Mouse (Mus musculus): ENCODE data around the gene a. TPM values are rescaled to one million over a fixed set of nuclear protein-coding genes. Genes with fewer than 3 reads are reported as not detected.

a gene
- polyA plus RNA-seq, 1 experiment from 2014 or later = not detected

GRCm38 (mm10) chr2:154767051-154767450, 24.2 kb upstream of the a start:
- ATAC-seq (ENCODE audit: insufficient number of reproducible peaks, insufficient read depth, low FRiP score, low read depth) = no peak
- H3K4me1 ChIP-seq (ENCODE audit: control insufficient read depth in 2 of 2, insufficient read depth in 2 of 2, low read length in 2 of 2) = peaks cover 3 to 14% of the 10 kb centered on the region in 2 experiments; a peak in 3 of 4 replicates
- no peak overlapping the region for H3K9ac ChIP-seq (ENCODE audit: low read length)
- no peak overlapping the region for H3K4me3 ChIP-seq (ENCODE audit: control insufficient read depth in 1 of 2, insufficient read depth in 1 of 2, low read depth in 1 of 2, low read length in 2 of 2)
- H3K27me3 ChIP-seq (ENCODE audit: control insufficient read depth, insufficient read depth, low read length) = no peaks in the 10 kb centered on the region
- WGBS = 85% methylated on average over 6 of the region's 6 CpGs
- no peak overlapping the region for H3K4me2 ChIP-seq (ENCODE audit: low read length)
- no peaks in the 10 kb centered on the region for H3K36me3 ChIP-seq (ENCODE audit: control insufficient read depth, insufficient read depth, low read length)
- no peaks in the 10 kb centered on the region for H3K9me3 ChIP-seq (ENCODE audit: control insufficient read depth, low read length)
- H3K27ac ChIP-seq (replicated peaks in 1 of 2; ENCODE audit: control insufficient read depth in 1 of 2, insufficient read depth in 1 of 2, low read depth in 2 of 2, low read length in 2 of 2) = no peak overlapping the region

GRCm38 (mm10) chr2:154769930-154770329, 21.3 kb upstream of the a start, which contains the start of gene Gm14214:
Gm14214 (minus strand) TSS chr2:154770030.
- no peaks in the 10 kb centered on the region; a peak in 1 of 4 replicates for H3K4me1 ChIP-seq (ENCODE audit: control insufficient read depth in 2 of 2, insufficient read depth in 2 of 2, low read length in 2 of 2)
- no peak for ATAC-seq (ENCODE audit: insufficient number of reproducible peaks, insufficient read depth, low FRiP score, low read depth)
- H3K4me2 ChIP-seq (ENCODE audit: low read length) = no peak within 1 kb of the TSS
- H3K4me3 ChIP-seq (ENCODE audit: control insufficient read depth in 1 of 2, insufficient read depth in 1 of 2, low read depth in 1 of 2, low read length in 2 of 2) = no peak within 1 kb of the TSS
- H3K27ac ChIP-seq (replicated peaks in 1 of 2; ENCODE audit: control insufficient read depth in 1 of 2, insufficient read depth in 1 of 2, low read depth in 2 of 2, low read length in 2 of 2) = no peak within 1 kb of the TSS
- H3K9ac ChIP-seq (ENCODE audit: low read length) = no peak within 1 kb of the TSS
- no peaks in the 10 kb centered on the region for H3K27me3 ChIP-seq (ENCODE audit: control insufficient read depth, insufficient read depth, low read length)
- no peaks in the 10 kb centered on the region for H3K9me3 ChIP-seq (ENCODE audit: control insufficient read depth, low read length)
- no peaks in the 10 kb centered on the region for H3K36me3 ChIP-seq (ENCODE audit: control insufficient read depth, insufficient read depth, low read length)

GRCm38 (mm10) chr2:154771604-154772003, 19.6 kb upstream of the a start:
- no peaks in the 10 kb centered on the region for H3K27me3 ChIP-seq (ENCODE audit: control insufficient read depth, insufficient read depth, low read length)
- no peak overlapping the region for H3K4me2 ChIP-seq (ENCODE audit: low read length)
- no peaks in the 10 kb centered on the region for H3K9me3 ChIP-seq (ENCODE audit: control insufficient read depth, low read length)
- no peaks in the 10 kb centered on the region for H3K4me1 ChIP-seq (ENCODE audit: control insufficient read depth in 2 of 2, insufficient read depth in 2 of 2, low read length in 2 of 2)
- H3K9ac ChIP-seq (ENCODE audit: low read length) = no peak overlapping the region
- H3K27ac ChIP-seq (replicated peaks in 1 of 2; ENCODE audit: control insufficient read depth in 1 of 2, insufficient read depth in 1 of 2, low read depth in 2 of 2, low read length in 2 of 2) = no peak overlapping the region
- no peaks in the 10 kb centered on the region for H3K36me3 ChIP-seq (ENCODE audit: control insufficient read depth, insufficient read depth, low read length)
- H3K4me3 ChIP-seq (ENCODE audit: control insufficient read depth in 1 of 2, insufficient read depth in 1 of 2, low read depth in 1 of 2, low read length in 2 of 2) = no peak overlapping the region
- no peak for ATAC-seq (ENCODE audit: insufficient number of reproducible peaks, insufficient read depth, low FRiP score, low read depth)
- 80% methylated on average over 8 of the region's 8 CpGs for WGBS

GRCm38 (mm10) chr2:154774032-154774431, 17.2 kb upstream of the a start:
- ATAC-seq (ENCODE audit: insufficient number of reproducible peaks, insufficient read depth, low FRiP score, low read depth) = no peak
- no peaks in the 10 kb centered on the region for H3K4me1 ChIP-seq (ENCODE audit: control insufficient read depth in 2 of 2, insufficient read depth in 2 of 2, low read length in 2 of 2)
- WGBS = 88% methylated on average over 1 of the region's 1 CpGs
- H3K27ac ChIP-seq (replicated peaks in 1 of 2; ENCODE audit: control insufficient read depth in 1 of 2, insufficient read depth in 1 of 2, low read depth in 2 of 2, low read length in 2 of 2) = no peak overlapping the region
- no peak overlapping the region for H3K9ac ChIP-seq (ENCODE audit: low read length)
- H3K27me3 ChIP-seq (ENCODE audit: control insufficient read depth, insufficient read depth, low read length) = no peaks in the 10 kb centered on the region
- no peaks in the 10 kb centered on the region for H3K36me3 ChIP-seq (ENCODE audit: control insufficient read depth, insufficient read depth, low read length)
- no peak overlapping the region for H3K4me2 ChIP-seq (ENCODE audit: low read length)
- no peaks in the 10 kb centered on the region for H3K9me3 ChIP-seq (ENCODE audit: control insufficient read depth, low read length)
- H3K4me3 ChIP-seq (ENCODE audit: control insufficient read depth in 1 of 2, insufficient read depth in 1 of 2, low read depth in 1 of 2, low read length in 2 of 2) = no peak overlapping the region

- Histone ChIP-seq H3K4me1 (ENCODE audit: control insufficient read depth in 2 of 2, insufficient read depth in 2 of 2, low read length in 2 of 2) (no peaks in the 10 kb centered on the region), H3K27me3 (ENCODE audit: control insufficient read depth, insufficient read depth, low read length) (no peaks in the 10 kb centered on the region), H3K4me2 (ENCODE audit: low read length) (no peak overlapping the region), H3K36me3 (ENCODE audit: control insufficient read depth, insufficient read depth, low read length) (no peaks in the 10 kb centered on the region), H3K9me3 (ENCODE audit: control insufficient read depth, low read length) (no peaks in the 10 kb centered on the region), H3K27ac (replicated peaks in 1 of 2; ENCODE audit: control insufficient read depth in 1 of 2, insufficient read depth in 1 of 2, low read depth in 2 of 2, low read length in 2 of 2) (no peak overlapping the region), H3K9ac (ENCODE audit: low read length) (no peak overlapping the region), H3K4me3 (ENCODE audit: control insufficient read depth in 1 of 2, insufficient read depth in 1 of 2, low read depth in 1 of 2, low read length in 2 of 2) (no peak overlapping the region)
- ATAC-seq (ENCODE audit: insufficient number of reproducible peaks, insufficient read depth, low FRiP score, low read depth) = no peak
- WGBS = 49% methylated on average over 7 of the region's 7 CpGs
Measured at GRCm38 (mm10) chr2:154776496-154776895, 14.7 kb upstream of the a start.

- 64% methylated on average over 3 of the region's 3 CpGs for WGBS
- ATAC-seq (ENCODE audit: insufficient number of reproducible peaks, insufficient read depth, low FRiP score, low read depth) = no peak
- no peak overlapping the region for H3K9ac ChIP-seq (ENCODE audit: low read length)
- no peaks in the 10 kb centered on the region for H3K4me1 ChIP-seq (ENCODE audit: control insufficient read depth in 2 of 2, insufficient read depth in 2 of 2, low read length in 2 of 2)
- H3K9me3 ChIP-seq (ENCODE audit: control insufficient read depth, low read length) = no peaks in the 10 kb centered on the region
- no peak overlapping the region for H3K4me3 ChIP-seq (ENCODE audit: control insufficient read depth in 1 of 2, insufficient read depth in 1 of 2, low read depth in 1 of 2, low read length in 2 of 2)
- no peaks in the 10 kb centered on the region for H3K36me3 ChIP-seq (ENCODE audit: control insufficient read depth, insufficient read depth, low read length)
- no peak overlapping the region for H3K27ac ChIP-seq (replicated peaks in 1 of 2; ENCODE audit: control insufficient read depth in 1 of 2, insufficient read depth in 1 of 2, low read depth in 2 of 2, low read length in 2 of 2)
- H3K27me3 ChIP-seq (ENCODE audit: control insufficient read depth, insufficient read depth, low read length) = no peaks in the 10 kb centered on the region
- no peak overlapping the region for H3K4me2 ChIP-seq (ENCODE audit: low read length)
Measured at GRCm38 (mm10) chr2:154779648-154780047, 11.6 kb upstream of the a start.

GRCm38 (mm10) chr2:154782361-154782760, 8.8 kb upstream of the a start:
- Histone ChIP-seq H3K4me3 (ENCODE audit: control insufficient read depth in 1 of 2, insufficient read depth in 1 of 2, low read depth in 1 of 2, low read length in 2 of 2) (no peak overlapping the region), H3K36me3 (ENCODE audit: control insufficient read depth, insufficient read depth, low read length) (no peaks in the 10 kb centered on the region), H3K9me3 (ENCODE audit: control insufficient read depth, low read length) (no peaks in the 10 kb centered on the region), H3K9ac (ENCODE audit: low read length) (no peak overlapping the region), H3K27me3 (ENCODE audit: control insufficient read depth, insufficient read depth, low read length) (no peaks in the 10 kb centered on the region), H3K27ac (replicated peaks in 1 of 2; ENCODE audit: control insufficient read depth in 1 of 2, insufficient read depth in 1 of 2, low read depth in 2 of 2, low read length in 2 of 2) (no peak overlapping the region), H3K4me1 (ENCODE audit: control insufficient read depth in 2 of 2, insufficient read depth in 2 of 2, low read length in 2 of 2) (peaks cover 0 to 3% of the 10 kb centered on the region in 2 experiments; a peak in 1 of 4 replicates), H3K4me2 (ENCODE audit: low read length) (no peak overlapping the region)
- 74% methylated on average over 4 of the region's 4 CpGs for WGBS
- no peak for ATAC-seq (ENCODE audit: insufficient number of reproducible peaks, insufficient read depth, low FRiP score, low read depth)

- H3K9ac ChIP-seq (ENCODE audit: low read length) = no peak overlapping the region
- H3K9me3 ChIP-seq (ENCODE audit: control insufficient read depth, low read length) = no peaks in the 10 kb centered on the region
- no peaks in the 10 kb centered on the region for H3K36me3 ChIP-seq (ENCODE audit: control insufficient read depth, insufficient read depth, low read length)
- H3K4me1 ChIP-seq (ENCODE audit: control insufficient read depth in 2 of 2, insufficient read depth in 2 of 2, low read length in 2 of 2) = peaks cover 0 to 3% of the 10 kb centered on the region in 2 experiments; a peak in 1 of 4 replicates
- no peak for ATAC-seq (ENCODE audit: insufficient number of reproducible peaks, insufficient read depth, low FRiP score, low read depth)
- 84% methylated on average over 17 of the region's 17 CpGs for WGBS
- no peak overlapping the region for H3K4me2 ChIP-seq (ENCODE audit: low read length)
- H3K27me3 ChIP-seq (ENCODE audit: control insufficient read depth, insufficient read depth, low read length) = no peaks in the 10 kb centered on the region
- H3K4me3 ChIP-seq (ENCODE audit: control insufficient read depth in 1 of 2, insufficient read depth in 1 of 2, low read depth in 1 of 2, low read length in 2 of 2) = no peak overlapping the region
- H3K27ac ChIP-seq (replicated peaks in 1 of 2; ENCODE audit: control insufficient read depth in 1 of 2, insufficient read depth in 1 of 2, low read depth in 2 of 2, low read length in 2 of 2) = no peak overlapping the region
Measured at GRCm38 (mm10) chr2:154782856-154783650, 8.1 kb upstream of the a start.
